ENCODE assay signal across 9 mouse cellular contexts in genomic region chr6:99692206-99692915, GRCm38 (mm10). TPM values are rescaled to one million over a fixed set of nuclear protein-coding genes. Genes with fewer than 3 reads are reported as not detected.
A peak's percentile ranks its signal among the peaks of the same experiment; 100 is the strongest.
DNase-seq lines count a peak whose midpoint lies in the region; ATAC-seq and TF ChIP-seq lines count a peak whose summit lies in the region.
"Had no signal": no experiment of that assay in that cellular context is flagged by ENCODE, and none has a peak within 500 bp of the region (broad histone marks: within the 10 kb centered on the region; RNA-seq: fewer than 3 reads in every experiment).

Gpr27 (plus strand) TSS chr6:99692679.

- TF ChIP-seq CTCF in bone marrow macrophage, adult 2 months (IDR thresholded peaks at IDR 0.05; ENCODE audit: low read depth, low read length): no peak
- no peak for TF ChIP-seq CTCF in embryonic fibroblast, embryonic 13.5 days (IDR thresholded peaks at IDR 0.05; ENCODE audit: borderline replicate concordance, insufficient read depth, low read length)

- peak within 1 kb of the TSS; percentile 67 for H3K9ac ChIP-seq in kidney, embryonic 15.5 days
- H3K9ac ChIP-seq in hindbrain, embryonic 11.5 days (ENCODE audit: low read depth, low read length): peak within 1 kb of the TSS; percentile 67
- H3K9ac ChIP-seq in neural tube, embryonic 11.5 days (ENCODE audit: low read length): peak within 1 kb of the TSS; percentile 73

- no peak for TF ChIP-seq POLR2A in bone marrow macrophage, adult 2 months (IDR thresholded peaks at IDR 0.05; ENCODE audit: borderline replicate concordance, low read depth, low read length)
- TF ChIP-seq POLR2A in embryonic fibroblast, embryonic 13.5 days (IDR thresholded peaks at IDR 0.05; ENCODE audit: low read depth, low read length): no peak

- peaks cover 86% of the 10 kb centered on the region for H3K27me3 ChIP-seq in kidney, embryonic 15.5 days
- H3K27me3 ChIP-seq in hindbrain, embryonic 11.5 days (ENCODE audit: control insufficient read depth, insufficient read depth, low read length): peaks cover 41% of the 10 kb centered on the region
- H3K27me3 ChIP-seq in neural tube, embryonic 11.5 days (ENCODE audit: control insufficient read depth, insufficient read depth, low read length): peaks cover 41% of the 10 kb centered on the region

- no peaks in the 10 kb centered on the region for H3K9me3 ChIP-seq in kidney, embryonic 15.5 days (replicated peaks)
- no peaks in the 10 kb centered on the region for H3K9me3 ChIP-seq in hindbrain, embryonic 11.5 days (ENCODE audit: control insufficient read depth, low read length)
- H3K9me3 ChIP-seq in neural tube, embryonic 11.5 days (ENCODE audit: control insufficient read depth, low read length): no peaks in the 10 kb centered on the region

- DNase-seq in kidney, adult 9 months: no peak
- peak; percentile 77 for DNase-seq in hindbrain, embryonic 11.5 days (ENCODE audit: low spot score)
- DNase-seq in left cerebral cortex, postnatal 4 days: peak; percentile 47
- peak; percentile 63 for DNase-seq in neural tube, embryonic 11.5 days (ENCODE audit: low spot score)
- DNase-seq in yolk sac, embryonic 10.5 days (ENCODE audit: low spot score): peak; percentile 21

- H3K4me3 ChIP-seq in kidney, embryonic 15.5 days (replicated peaks): peak within 1 kb of the TSS; percentile 79
- H3K4me3 ChIP-seq in bone marrow macrophage, adult 2 months (ENCODE audit: insufficient read depth, low read length): peak within 1 kb of the TSS; percentile 63
- H3K4me3 ChIP-seq in embryonic fibroblast, embryonic 13.5 days (ENCODE audit: insufficient read depth, low read length): peak within 1 kb of the TSS; percentile 28
- peak within 1 kb of the TSS; percentile 74 for H3K4me3 ChIP-seq in hindbrain, embryonic 11.5 days (ENCODE audit: low read depth, low read length)
- H3K4me3 ChIP-seq in neural tube, embryonic 11.5 days (ENCODE audit: low read depth, low read length): peak within 1 kb of the TSS; percentile 78
- H3K4me3 ChIP-seq: myocyte had no signal

- ATAC-seq in kidney, embryonic 15.5 days (replicated peaks; ENCODE audit: low FRiP score): peak; percentile 82
- peak; percentile 80 for ATAC-seq in hindbrain, embryonic 11.5 days (ENCODE audit: low FRiP score)
- peak; percentile 74 for ATAC-seq in neural tube, embryonic 11.5 days (ENCODE audit: insufficient read depth, low FRiP score, low TSS enrichment)

- peaks cover 18% of the 10 kb centered on the region for H3K4me1 ChIP-seq in kidney, embryonic 15.5 days
- no peaks in the 10 kb centered on the region for H3K4me1 ChIP-seq in bone marrow macrophage, adult 2 months (ENCODE audit: control insufficient read depth, insufficient read depth, low read length)
- no peaks in the 10 kb centered on the region for H3K4me1 ChIP-seq in embryonic fibroblast, embryonic 13.5 days (ENCODE audit: control insufficient read depth, insufficient read depth, low read length)
- peaks cover 7% of the 10 kb centered on the region for H3K4me1 ChIP-seq in hindbrain, embryonic 11.5 days (replicated peaks; ENCODE audit: control insufficient read depth, insufficient read depth, low read length)
- H3K4me1 ChIP-seq in neural tube, embryonic 11.5 days (ENCODE audit: control insufficient read depth, insufficient read depth, low read length): peaks cover 13% of the 10 kb centered on the region

- intact Hi-C loops in left cerebral cortex, postnatal 4 days (cut with DNase I): no loop called here

- under 1% methylated on average over 79 of the region's 112 CpGs for WGBS in kidney, embryonic 15.5 days
- under 1% methylated on average over 58 of the region's 112 CpGs for WGBS in hindbrain, embryonic 11.5 days
- WGBS in neural tube, embryonic 11.5 days: under 1% methylated on average over 46 of the region's 112 CpGs

- H3K27ac ChIP-seq in kidney, embryonic 15.5 days: no peak within 1 kb of the TSS
- no peak within 1 kb of the TSS for H3K27ac ChIP-seq in bone marrow macrophage, adult 2 months (ENCODE audit: insufficient read depth, low read depth, low read length)
- no peak within 1 kb of the TSS for H3K27ac ChIP-seq in embryonic fibroblast, embryonic 13.5 days (ENCODE audit: insufficient read depth, low read length)
- peak within 1 kb of the TSS; percentile 58; the same call in 1 of the 2 replicates for H3K27ac ChIP-seq in hindbrain, embryonic 11.5 days (ENCODE audit: low read depth, low read length)
- peak within 1 kb of the TSS; percentile 46; the same call in 1 of the 2 replicates for H3K27ac ChIP-seq in neural tube, embryonic 11.5 days (ENCODE audit: low read depth, low read length)

- H3K36me3 ChIP-seq in kidney, embryonic 15.5 days: no peaks in the 10 kb centered on the region
- no peaks in the 10 kb centered on the region for H3K36me3 ChIP-seq in hindbrain, embryonic 11.5 days (ENCODE audit: control insufficient read depth, insufficient read depth, low read length)
- no peaks in the 10 kb centered on the region for H3K36me3 ChIP-seq in neural tube, embryonic 11.5 days (ENCODE audit: control insufficient read depth, insufficient read depth, low read length)

- H3K4me2 ChIP-seq in kidney, embryonic 15.5 days: peak within 1 kb of the TSS; percentile 96
- peak within 1 kb of the TSS; percentile 94 for H3K4me2 ChIP-seq in hindbrain, embryonic 11.5 days (replicated peaks; ENCODE audit: low read depth, low read length)
- peak within 1 kb of the TSS; percentile 88 for H3K4me2 ChIP-seq in neural tube, embryonic 11.5 days (ENCODE audit: low read depth)

RNA-seq across cellular contexts. Expression of gene Gpr27, which starts in this region (rescaled TPM):
- polyA plus RNA-seq in kidney, embryonic 15.5 days (2015; fragmentation: Nextera tagmentation; extraction: Ambion mirVana): 3.7 TPM in 2 replicates
- polyA plus RNA-seq in bone marrow macrophage, adult 2 months (2012; ENCODE audit: insufficient read depth, insufficient read length, missing spikeins): not detected in 2 replicates
- polyA plus RNA-seq in embryonic fibroblast, embryonic 13.5 days (2011; ENCODE audit: insufficient read length, low read depth, missing spikeins): 0.33 and 2.4 TPM in 2 replicates
- 2.5 and 3.7 TPM in 2 replicates for polyA plus RNA-seq in hindbrain, embryonic 11.5 days (2014; fragmentation: Nextera tagmentation; extraction: Ambion mirVana)
- 100 to 1,000 TPM; 101 to 104 TPM for total RNA-seq in left cerebral cortex, postnatal 4 days (2021)
- polyA plus RNA-seq in neural tube, embryonic 11.5 days (2014; fragmentation: Nextera tagmentation; extraction: Ambion mirVana): 3.4 and 3.7 TPM in 2 replicates
- polyA plus RNA-seq: myocyte had no signal

Comparison
In these comparisons a context has a peak if more than half of its experiments do, and no peak if none do; other contexts are left out.
1. H3K27ac ChIP-seq: peak in hindbrain, embryonic 11.5 days (single experiment) and neural tube, embryonic 11.5 days (single experiment); none in kidney, embryonic 15.5 days (single experiment), bone marrow macrophage, adult 2 months (single experiment) and embryonic fibroblast, embryonic 13.5 days (single experiment).
2. H3K4me3 ChIP-seq: peak in every context shown above with its lines; median percentile 79 in kidney, embryonic 15.5 days; 78 in neural tube, embryonic 11.5 days; 74 in hindbrain, embryonic 11.5 days; 63 in bone marrow macrophage, adult 2 months; 28 in embryonic fibroblast, embryonic 13.5 days.
3. Peak in every context shown above with its lines, with median percentiles within 50 percentile points of each other: ATAC-seq, H3K4me2 ChIP-seq and H3K9ac ChIP-seq.